Mouse (Mus musculus): ENCODE data around the gene Mllt6.

Gene Mllt6

GRCm38 (mm10) chr11:97669268-97669667, 6.1 kb downstream of the Mllt6 start:
- no peak for DNase-seq

GRCm38 (mm10) chr11:97669829-97670228, 6.6 kb downstream of the Mllt6 start:
- peak; percentile 79 for DNase-seq

- DNase-seq: no peak
Measured at GRCm38 (mm10) chr11:97670234-97671176, 7.3 kb downstream of the Mllt6 start.

GRCm38 (mm10) chr11:97671177-97671527, 7.9 kb downstream of the Mllt6 start:
- no peak for DNase-seq

GRCm38 (mm10) chr11:97673148-97673547, 9.9 kb downstream of the Mllt6 start:
- DNase-seq: no peak

GRCm38 (mm10) chr11:97676050-97676754, 13.0 kb downstream of the Mllt6 start:
- no peak for DNase-seq

- DNase-seq: no peak
Measured at GRCm38 (mm10) chr11:97677381-97677780, 14.2 kb downstream of the Mllt6 start.

- DNase-seq: no peak
Measured at GRCm38 (mm10) chr11:97677842-97678241, 14.6 kb downstream of the Mllt6 start.

GRCm38 (mm10) chr11:97678301-97678700, 15.1 kb downstream of the Mllt6 start:
- no peak for DNase-seq

GRCm38 (mm10) chr11:97680430-97680829, 17.2 kb downstream of the Mllt6 start:
- peak; percentile 61 for DNase-seq

GRCm38 (mm10) chr11:97682504-97683055, 19.4 kb downstream of the Mllt6 start:
- DNase-seq: peak; percentile 42

GRCm38 (mm10) chr11:97684063-97684680, 21.0 kb downstream of the Mllt6 start:
- no peak for DNase-seq

- DNase-seq: no peak
Measured at GRCm38 (mm10) chr11:97684766-97685165, 21.6 kb downstream of the Mllt6 start.

- DNase-seq: peak; percentile 95
Measured at GRCm38 (mm10) chr11:97685613-97686321, 22.6 kb downstream of the Mllt6 start, which contains the start of gene Cisd3. Cisd3 (plus strand) TSS chr11:97685826.

GRCm38 (mm10) chr11:97686322-97686908, 23.2 kb downstream of the Mllt6 start:
- no peak for DNase-seq

GRCm38 (mm10) chr11:97687061-97687460, 23.8 kb downstream of the Mllt6 start:
- DNase-seq: no peak

GRCm38 (mm10) chr11:97689861-97690260, 26.6 kb downstream of the Mllt6 start:
- peak; percentile 78 for DNase-seq

- DNase-seq: no peak
Measured at GRCm38 (mm10) chr11:97694435-97694834, 31.2 kb downstream of the Mllt6 start.

- DNase-seq: peak; percentile 74
Measured at GRCm38 (mm10) chr11:97694921-97695711, 31.9 kb downstream of the Mllt6 start.

- DNase-seq: no peak
Measured at GRCm38 (mm10) chr11:97695712-97696401, 32.6 kb downstream of the Mllt6 start.

- DNase-seq: no peak
Measured at GRCm38 (mm10) chr11:97696669-97697068, 33.5 kb downstream of the Mllt6 start.
